ENCODE assay signal across 8 mouse cellular contexts in genomic region chr3:98099287-98099686, GRCm38 (mm10).
DNase-seq lines count a peak whose midpoint lies in the region; ATAC-seq and TF ChIP-seq lines count a peak whose summit lies in the region.

No protein-coding gene starts in this region.

- no peak; the same call in 1 of the 2 replicates for TF ChIP-seq RAD21 in CH12.LX (IDR thresholded peaks at IDR 0.05; ENCODE audit: low read depth, low read length)

- no peaks in the 10 kb centered on the region for H3K79me2 ChIP-seq in CH12.LX (replicated peaks; ENCODE audit: control insufficient read depth, extremely low read depth, insufficient read depth, poor library complexity, severe bottlenecking)

- H3K4me3 ChIP-seq in CH12.LX (replicated peaks in 1 of 3; ENCODE audit: low read depth in 2 of 3, low read length in 2 of 3, poor library complexity in 1 of 3) = no peak overlapping the region
- H3K4me3 ChIP-seq in hindbrain, embryonic 11.5 days (ENCODE audit: low read depth, low read length) = no peak overlapping the region

- TF ChIP-seq POLR2A in CH12.LX (IDR thresholded peaks at IDR 0.05; ENCODE audit: low read depth, low read length) = no peak

- H3K27me3 ChIP-seq in CH12.LX (replicated peaks) = no peaks in the 10 kb centered on the region
- no peaks in the 10 kb centered on the region for H3K27me3 ChIP-seq in hindbrain, embryonic 11.5 days (ENCODE audit: control insufficient read depth, insufficient read depth, low read length)

- dilution Hi-C loops in CH12.LX (cut with MboI; ENCODE audit: extremely low pct_ligation_motif_present, extremely low pct_unique_long_range_greater_than_20kb, low sequenced_read_pairs) = no loop called here

- in situ Hi-C loops in CH12.LX (cut with MboI; ENCODE audit: low pct_ligation_motif_present, low pct_unique_long_range_greater_than_20kb, low sequenced_read_pairs) = no loop called here

- no peak overlapping the region for H3K9ac ChIP-seq in CH12.LX (ENCODE audit: insufficient read depth, low read depth)
- no peak overlapping the region for H3K9ac ChIP-seq in hindbrain, embryonic 11.5 days (ENCODE audit: low read depth, low read length)

- no peak overlapping the region for H3K27ac ChIP-seq in CH12.LX (ENCODE audit: insufficient read depth, low read depth)
- no peak overlapping the region for H3K27ac ChIP-seq in hindbrain, embryonic 11.5 days (ENCODE audit: low read depth, low read length)

- peak; percentile 87 for DNase-seq in heart, adult 11 months
- no peak for DNase-seq in heart, adult 9 months (ENCODE audit: low spot score in 2 of 2)
- DNase-seq in CH12.LX (ENCODE audit: extremely low read depth) = peak; percentile 44
- DNase-seq in c-Kit-positive CD71-positive TER-119-positive erythroid progenitor cells, embryonic 14.5 days (ENCODE audit: low spot score) = peak; percentile 32
- peak; percentile 50 for DNase-seq in naive thymus-derived CD4-positive, alpha-beta T cell, adult 2 months (ENCODE audit: low read depth)
- DNase-seq in urinary bladder, postnatal 4 days (ENCODE audit: low spot score in 2 of 2) = no peak
- DNase-seq in layer of hippocampus, adult 9-11 months = no peak
- DNase-seq in hindbrain, embryonic 11.5 days (ENCODE audit: low spot score) = no peak

- peak; percentile 36 to 51; a peak in 2 of 4 replicates for TF ChIP-seq CTCF in CH12.LX (conservative IDR thresholded peaks at IDR 0.05 in 1 of 2, IDR thresholded peaks at IDR 0.05 in 1 of 2; ENCODE audit: low read depth in 2 of 2, low read length in 2 of 2)

- peaks cover 13% of the 10 kb centered on the region for H3K9me3 ChIP-seq in CH12.LX (replicated peaks; ENCODE audit: low read length)
- peaks cover 6% of the 10 kb centered on the region; the same call in 1 of the 2 replicates for H3K9me3 ChIP-seq in hindbrain, embryonic 11.5 days (ENCODE audit: control insufficient read depth, low read length)

- no peak for TF ChIP-seq EP300 in CH12.LX (IDR thresholded peaks at IDR 0.05; ENCODE audit: low read length)

- H3K4me2 ChIP-seq in CH12.LX (ENCODE audit: insufficient read depth, low read depth, poor library complexity, severe bottlenecking) = no peak overlapping the region
- no peak overlapping the region for H3K4me2 ChIP-seq in hindbrain, embryonic 11.5 days (replicated peaks; ENCODE audit: low read depth, low read length)

- H3K36me3 ChIP-seq in CH12.LX (replicated peaks in 1 of 2; ENCODE audit: control insufficient read depth in 1 of 2, insufficient read depth in 1 of 2, low read length in 1 of 2) = peaks cover 46 to 88% of the 10 kb centered on the region in 2 experiments
- H3K36me3 ChIP-seq in hindbrain, embryonic 11.5 days (ENCODE audit: control insufficient read depth, insufficient read depth, low read length) = peaks cover 17% of the 10 kb centered on the region

- ATAC-seq in hindbrain, embryonic 11.5 days (ENCODE audit: low FRiP score) = no peak

- H3K4me1 ChIP-seq in CH12.LX (ENCODE audit: control insufficient read depth in 1 of 2, insufficient read depth in 2 of 2) = 0 out of 4 replicates have a peak, but pooled peaks cover 0 to 4% of the 10 kb centered on the region in 2 experiments
- H3K4me1 ChIP-seq in hindbrain, embryonic 11.5 days (replicated peaks; ENCODE audit: control insufficient read depth, insufficient read depth, low read length) = no peaks in the 10 kb centered on the region

- WGBS in hindbrain, embryonic 11.5 days = 85% methylated on average over 10 of the region's 10 CpGs

TF ChIP-seq in CH12.LX, 34 proteins besides CTCF, POLR2A, EP300 and RAD21:
- TF ChIP-seq SMC3 (IDR thresholded peaks at IDR 0.05; ENCODE audit: low read depth, low read length) (peak; percentile 31), MAFK (IDR thresholded peaks at IDR 0.05; ENCODE audit: insufficient replicate concordance, low read length) (no peak)

Comparison
In these comparisons a context has a peak if more than half of its experiments do, and no peak if none do; other contexts are left out.
1. DNase-seq: peak in heart, adult 11 months (single experiment), CH12.LX (single experiment), c-Kit-positive CD71-positive TER-119-positive erythroid progenitor cells, embryonic 14.5 days (single experiment) and naive thymus-derived CD4-positive, alpha-beta T cell, adult 2 months (single experiment); none in heart, adult 9 months (0 of 2), urinary bladder, postnatal 4 days (0 of 2), layer of hippocampus, adult 9-11 months (single experiment) and hindbrain, embryonic 11.5 days (single experiment).